Mouse (Mus musculus): ENCODE results near the gene Ntpcr. TPM values are rescaled to one million over a fixed set of nuclear protein-coding genes. Genes with fewer than 3 reads are reported as not detected.

Ntpcr gene
- polyA plus RNA-seq, 1 experiment from 2014 or later, result 32.3 TPM

DNA sequence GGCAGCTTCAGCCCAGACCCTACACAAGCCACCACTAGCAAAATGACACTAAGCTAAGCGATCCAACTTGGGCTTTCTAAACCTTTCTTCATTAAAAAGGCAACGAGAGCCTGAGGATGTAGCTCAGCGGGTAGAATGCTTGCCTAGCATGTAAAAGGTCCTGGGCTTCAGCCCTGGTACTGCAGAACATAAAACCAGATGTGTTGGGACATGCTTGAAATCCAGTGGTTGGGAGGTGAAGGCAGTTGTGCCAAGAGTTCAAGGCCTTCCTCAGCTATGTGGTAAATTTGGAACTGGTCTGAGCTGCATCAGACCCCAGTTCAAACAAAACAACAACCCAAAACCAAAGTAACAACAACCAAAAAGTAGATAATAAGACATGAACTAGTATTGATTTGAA, 46.6 kb downstream of the Ntpcr start:
- Histone ChIP-seq H3K4me3 (replicated peaks; ENCODE audit: low read depth, low read length) (no peak overlapping the region), H3K27me3 (ENCODE audit: insufficient read depth, low read length) (no peaks in the 10 kb centered on the region), H3K36me3 (ENCODE audit: insufficient read depth, low read length) (no peaks in the 10 kb centered on the region), H3K9ac (ENCODE audit: low read depth, low read length) (no peak overlapping the region), H3K4me1 (replicated peaks; ENCODE audit: insufficient read depth, low read length) (peaks cover 5% of the 10 kb centered on the region; the same call in 1 of the 2 replicates), H3K4me2 (ENCODE audit: low read length) (no peak overlapping the region), H3K27ac (no peak overlapping the region), H3K9me3 (replicated peaks; ENCODE audit: low read length) (no peaks in the 10 kb centered on the region)
- no peak for TF ChIP-seq CTCF (IDR thresholded peaks at IDR 0.05; ENCODE audit: low read depth)
- 93% methylated on average over 3 of the region's 3 CpGs for WGBS
- ATAC-seq (replicated peaks; ENCODE audit: low FRiP score, low read depth) (no peak), DNase-seq (ENCODE audit: low spot score) (no peak)

DNA sequence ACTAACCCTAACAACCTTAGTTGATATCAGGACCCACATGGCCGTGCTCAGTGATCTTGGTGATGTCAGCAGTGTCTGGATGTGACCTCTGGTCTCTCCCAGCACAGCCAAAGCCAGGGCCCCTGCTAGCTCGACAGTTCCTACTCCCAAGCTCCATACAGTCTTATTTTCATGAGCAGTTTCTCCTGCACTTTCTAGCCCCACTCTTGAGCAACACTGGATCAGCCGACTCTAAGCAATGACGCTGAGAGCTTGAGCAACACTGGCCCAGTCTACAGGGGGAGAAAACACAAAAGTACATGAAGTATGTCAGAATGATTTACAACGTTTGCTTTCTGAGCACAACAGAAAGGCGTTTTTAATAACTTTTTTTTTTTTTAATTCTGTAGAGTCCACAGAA, 47.0 kb downstream of the Ntpcr start:
- Histone ChIP-seq H3K4me3 (replicated peaks; ENCODE audit: low read depth, low read length) (no peak overlapping the region), H3K4me1 (replicated peaks; ENCODE audit: insufficient read depth, low read length) (peaks cover 5% of the 10 kb centered on the region; the same call in 1 of the 2 replicates), H3K9me3 (replicated peaks; ENCODE audit: low read length) (no peaks in the 10 kb centered on the region), H3K36me3 (ENCODE audit: insufficient read depth, low read length) (no peaks in the 10 kb centered on the region), H3K9ac (ENCODE audit: low read depth, low read length) (no peak overlapping the region), H3K27ac (0 out of 2 replicates have a peak overlapping the region, but pooled peaks have one; percentile 31), H3K4me2 (ENCODE audit: low read length) (no peak overlapping the region), H3K27me3 (ENCODE audit: insufficient read depth, low read length) (no peaks in the 10 kb centered on the region)
- ATAC-seq (replicated peaks; ENCODE audit: low FRiP score, low read depth) (0 out of 2 replicates have a peak, but pooled peaks have one; percentile 29), DNase-seq (ENCODE audit: low spot score) (peak; percentile 58)
- WGBS, result 44% methylated on average over 6 of the region's 6 CpGs
- TF ChIP-seq CTCF (IDR thresholded peaks at IDR 0.05; ENCODE audit: low read depth), result no peak

DNA sequence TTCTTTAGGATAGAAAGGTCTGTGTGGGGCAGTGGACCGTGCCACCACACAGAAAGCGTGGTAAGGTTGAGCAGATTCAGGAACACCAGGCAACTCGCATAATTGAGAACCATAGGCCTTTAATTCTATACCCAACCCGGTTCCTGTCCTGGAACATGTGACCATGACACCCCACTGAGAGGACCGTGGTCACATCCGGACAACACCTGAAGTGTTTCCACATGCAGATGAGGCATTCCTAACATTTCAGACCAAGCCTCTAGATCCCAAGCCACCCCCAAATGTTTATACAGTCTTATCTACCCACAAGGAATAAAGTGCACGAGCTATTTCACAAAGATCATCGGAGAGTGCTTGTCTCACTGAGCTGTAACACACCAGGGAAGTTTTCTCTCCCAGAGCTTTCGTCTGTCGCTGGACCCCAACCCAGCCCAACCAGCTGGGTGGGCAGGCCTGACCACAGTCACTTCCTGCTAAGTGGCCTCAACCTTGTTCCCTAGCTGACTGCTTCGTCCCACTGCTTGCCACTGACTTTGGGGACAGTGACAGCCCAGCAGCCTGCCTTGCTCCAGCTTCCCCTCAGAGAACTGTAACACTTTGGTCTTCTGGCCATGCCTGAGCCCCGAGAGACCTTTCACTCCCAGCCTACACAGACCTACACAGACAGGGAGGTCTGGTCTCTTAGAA, 47.9 kb downstream of the Ntpcr start:
- no peaks in the 10 kb centered on the region for H3K9me3 ChIP-seq (replicated peaks; ENCODE audit: low read length)
- H3K9ac ChIP-seq (ENCODE audit: low read depth, low read length), result no peak overlapping the region
- WGBS, result 53% methylated on average over 12 of the region's 12 CpGs
- no peak overlapping the region for H3K4me3 ChIP-seq (replicated peaks; ENCODE audit: low read depth, low read length)
- no peak for TF ChIP-seq CTCF (IDR thresholded peaks at IDR 0.05; ENCODE audit: low read depth)
- peak overlapping the region; percentile 34; the same call in 1 of the 2 replicates for H3K27ac ChIP-seq
- ATAC-seq (replicated peaks; ENCODE audit: low FRiP score, low read depth) (no peak; the same call in 1 of the 2 replicates), DNase-seq (ENCODE audit: low spot score) (no peak)
- no peaks in the 10 kb centered on the region for H3K27me3 ChIP-seq (ENCODE audit: insufficient read depth, low read length)
- H3K4me2 ChIP-seq (ENCODE audit: low read length), result no peak overlapping the region
- H3K36me3 ChIP-seq (ENCODE audit: insufficient read depth, low read length), result no peaks in the 10 kb centered on the region
- peaks cover 5% of the 10 kb centered on the region; the same call in 1 of the 2 replicates for H3K4me1 ChIP-seq (replicated peaks; ENCODE audit: insufficient read depth, low read length)

DNA sequence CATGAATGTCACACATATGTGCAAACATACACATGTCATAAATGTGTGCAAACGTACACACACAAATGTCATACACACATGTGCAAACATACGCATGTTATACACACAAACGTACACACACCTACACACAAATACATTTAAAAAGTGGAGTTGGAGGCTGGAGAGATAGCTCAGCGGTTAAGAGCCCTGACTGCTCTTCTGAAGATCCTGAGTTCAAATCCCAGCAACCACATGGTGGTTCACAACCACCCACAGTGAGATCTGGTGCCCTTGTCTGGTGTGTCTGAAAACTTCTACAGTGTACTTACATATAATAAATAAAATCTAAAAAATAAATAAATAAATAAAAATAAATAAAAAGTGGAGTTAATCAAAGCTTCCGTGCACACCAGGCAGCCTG, 49.2 kb downstream of the Ntpcr start:
- Histone ChIP-seq H3K27me3 (ENCODE audit: insufficient read depth, low read length) (no peaks in the 10 kb centered on the region), H3K9ac (ENCODE audit: low read depth, low read length) (no peak overlapping the region), H3K4me1 (replicated peaks; ENCODE audit: insufficient read depth, low read length) (peaks cover 5% of the 10 kb centered on the region; the same call in 1 of the 2 replicates), H3K27ac (no peak overlapping the region), H3K4me3 (replicated peaks; ENCODE audit: low read depth, low read length) (no peak overlapping the region), H3K9me3 (replicated peaks; ENCODE audit: low read length) (no peaks in the 10 kb centered on the region), H3K4me2 (ENCODE audit: low read length) (no peak overlapping the region), H3K36me3 (ENCODE audit: insufficient read depth, low read length) (no peaks in the 10 kb centered on the region)
- no peak for ATAC-seq (replicated peaks; ENCODE audit: low FRiP score, low read depth)
- TF ChIP-seq CTCF (IDR thresholded peaks at IDR 0.05; ENCODE audit: low read depth), result no peak
- 88% methylated on average over 5 of the region's 5 CpGs for WGBS
- no peak for DNase-seq (ENCODE audit: low spot score)

DNA sequence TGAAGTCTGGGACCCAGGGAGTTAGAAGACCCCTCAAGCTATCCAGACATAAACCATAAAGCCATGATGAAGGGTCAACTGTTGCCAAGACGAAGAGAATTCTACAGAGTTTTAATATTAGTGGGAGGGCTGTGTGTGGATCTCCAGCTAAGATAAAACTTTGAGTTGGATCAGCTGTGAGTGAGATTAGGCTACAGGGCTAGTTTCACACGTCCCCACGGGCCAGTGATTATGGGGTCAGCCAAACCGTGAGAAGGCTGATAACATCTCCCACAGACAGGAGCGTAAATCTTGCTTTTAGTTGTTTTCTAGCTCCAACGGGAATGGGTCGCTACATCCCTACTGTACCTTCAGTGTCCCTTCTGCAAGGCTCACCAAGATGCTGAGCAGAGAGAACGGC, 49.9 kb downstream of the Ntpcr start:
- DNase-seq (ENCODE audit: low spot score) (peak; percentile 75), ATAC-seq (replicated peaks; ENCODE audit: low FRiP score, low read depth) (no peak)
- peaks cover 5% of the 10 kb centered on the region; the same call in 1 of the 2 replicates for H3K4me1 ChIP-seq (replicated peaks; ENCODE audit: insufficient read depth, low read length)
- no peak overlapping the region for H3K9ac ChIP-seq (ENCODE audit: low read depth, low read length)
- H3K4me3 ChIP-seq (replicated peaks; ENCODE audit: low read depth, low read length), result no peak overlapping the region
- no peak for TF ChIP-seq CTCF (IDR thresholded peaks at IDR 0.05; ENCODE audit: low read depth)
- H3K27me3 ChIP-seq (ENCODE audit: insufficient read depth, low read length), result no peaks in the 10 kb centered on the region
- H3K4me2 ChIP-seq (ENCODE audit: low read length), result no peak overlapping the region
- H3K27ac ChIP-seq, result no peak overlapping the region
- 22% methylated on average over 8 of the region's 8 CpGs for WGBS
- no peaks in the 10 kb centered on the region for H3K36me3 ChIP-seq (ENCODE audit: insufficient read depth, low read length)
- H3K9me3 ChIP-seq (replicated peaks; ENCODE audit: low read length), result no peaks in the 10 kb centered on the region

DNA sequence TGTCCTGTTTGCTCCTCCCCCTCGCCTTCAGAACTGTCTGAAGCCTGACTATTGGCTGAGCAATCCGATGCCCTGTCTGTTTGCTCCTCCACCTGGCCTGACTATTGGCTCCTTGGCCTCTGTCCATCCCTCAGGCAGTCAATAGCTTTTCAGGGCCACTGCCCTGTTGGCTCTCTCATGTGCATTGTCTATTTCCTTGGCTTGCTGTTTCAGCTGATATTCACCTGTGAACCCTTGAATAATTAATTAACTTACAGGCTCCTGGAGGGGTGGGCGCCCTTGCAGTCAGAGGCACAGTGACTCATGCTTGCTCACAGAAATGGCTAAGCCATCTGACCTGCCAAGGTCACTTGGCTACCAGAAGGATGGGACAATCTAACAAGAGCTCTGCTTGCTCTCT, 52.4 kb downstream of the Ntpcr start:
- H3K4me3 ChIP-seq (replicated peaks; ENCODE audit: low read depth, low read length), result no peak overlapping the region
- H3K27me3 ChIP-seq (ENCODE audit: insufficient read depth, low read length), result no peaks in the 10 kb centered on the region
- H3K4me1 ChIP-seq (replicated peaks; ENCODE audit: insufficient read depth, low read length), result peaks cover 5% of the 10 kb centered on the region; the same call in 1 of the 2 replicates
- DNase-seq (ENCODE audit: low spot score), result peak; percentile 43
- 63% methylated on average over 3 of the region's 3 CpGs for WGBS
- ATAC-seq (replicated peaks; ENCODE audit: low FRiP score, low read depth), result peak; percentile 74
- H3K9ac ChIP-seq (ENCODE audit: low read depth, low read length), result no peak overlapping the region
- no peaks in the 10 kb centered on the region for H3K9me3 ChIP-seq (replicated peaks; ENCODE audit: low read length)
- TF ChIP-seq CTCF (IDR thresholded peaks at IDR 0.05; ENCODE audit: low read depth), result no peak
- no peak overlapping the region for H3K27ac ChIP-seq
- H3K36me3 ChIP-seq (ENCODE audit: insufficient read depth, low read length), result no peaks in the 10 kb centered on the region
- no peak overlapping the region for H3K4me2 ChIP-seq (ENCODE audit: low read length)
